Mouse (Mus musculus): ENCODE results near the gene Cdk10. TPM values are rescaled to one million over a fixed set of nuclear protein-coding genes. Genes with fewer than 3 reads are reported as not detected.

Cdk10 gene
- polyA plus RNA-seq, 1 experiment: 1.8 TPM

DNA sequence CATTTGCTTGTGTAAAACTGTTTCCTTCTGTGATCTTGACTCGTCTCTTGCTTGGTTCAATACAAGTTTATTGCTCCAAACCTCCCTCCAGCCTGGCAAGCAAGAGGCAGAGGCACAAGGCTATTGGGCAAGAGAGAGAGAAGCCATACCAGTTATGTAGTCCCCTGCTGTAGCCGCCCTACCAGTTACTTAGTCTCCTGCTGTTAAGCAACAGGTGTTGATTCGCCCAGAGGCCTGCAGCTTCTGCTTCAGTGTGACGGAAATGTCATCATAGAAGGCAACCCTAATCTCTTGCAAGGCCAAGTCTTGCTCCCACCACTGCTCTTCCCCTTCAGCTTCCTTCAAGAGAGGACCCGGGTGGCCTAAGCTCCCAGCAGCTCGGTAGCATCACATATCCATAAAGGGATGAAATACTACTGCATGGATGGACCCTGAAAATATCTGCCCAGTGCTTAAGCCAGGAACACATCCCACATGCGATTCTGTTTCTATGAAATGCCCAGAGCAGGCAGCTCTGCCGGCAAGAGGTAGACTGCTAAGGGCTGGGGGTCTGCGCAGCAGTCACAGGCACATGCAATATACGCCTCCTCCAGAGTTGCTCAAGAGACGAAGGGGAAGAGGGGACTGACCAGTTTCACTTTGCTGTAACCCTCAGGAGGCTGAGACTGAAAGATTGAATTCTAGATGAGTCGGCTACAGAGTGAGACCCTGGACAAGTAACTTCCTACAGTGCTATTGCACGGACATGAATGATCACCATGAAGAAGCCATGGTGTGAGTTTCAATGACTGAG is 55.9 kb downstream of the Cdk10 start:
- peaks cover 79% of the 10 kb centered on the region for H3K36me3 ChIP-seq (ENCODE audit: control insufficient read depth)
- H3K9me3 ChIP-seq (ENCODE audit: control insufficient read depth, low read length): no peaks in the 10 kb centered on the region
- H3K4me1 ChIP-seq (ENCODE audit: control insufficient read depth): peaks cover 4% of the 10 kb centered on the region
- no peaks in the 10 kb centered on the region for H3K27me3 ChIP-seq (ENCODE audit: control insufficient read depth)
- no peak for TF ChIP-seq TAL1 (IDR thresholded peaks at IDR 0.05; ENCODE audit: low read length)
- TF ChIP-seq GATA1 (IDR thresholded peaks at IDR 0.05; ENCODE audit: low read length): no peak
- H3K4me3 ChIP-seq (replicated peaks): no peak overlapping the region

Other genes with a start within 250 kb of the Cdk10 start
- gene Ankrd11, start 182.6 kb upstream of the Cdk10 start, polyA plus RNA-seq (2012): 6.3 and 8.2 TPM in 2 replicates
- 5.5 and 6.3 TPM in 2 replicates for gene Spg7, start 161.9 kb upstream of the Cdk10 start, polyA plus RNA-seq (2012)
- gene Rpl13, start 122.5 kb upstream of the Cdk10 start, polyA plus RNA-seq (2012): 428 and 471 TPM in 2 replicates
- gene Cpne7, start 107.5 kb upstream of the Cdk10 start, polyA plus RNA-seq (2012): 0.07 and 0.08 TPM in 2 replicates
- gene Sult5a1, start 66.5 kb upstream of the Cdk10 start, polyA plus RNA-seq (2012): 0.04 and 0.08 TPM in 2 replicates
- gene Dpep1, start 38.6 kb upstream of the Cdk10 start, polyA plus RNA-seq (2012): not detected in 2 replicates
- gene Chmp1a, start 12.1 kb upstream of the Cdk10 start, polyA plus RNA-seq (2012): 2.7 and 3.1 TPM in 2 replicates
- gene Spata33, start 12.0 kb upstream of the Cdk10 start, polyA plus RNA-seq (2012): 0.17 TPM in 1 of 2 replicates, not detected in the other
- 0.03 and 0.07 TPM in 2 replicates for gene Spata2l, start 11.4 kb downstream of the Cdk10 start, polyA plus RNA-seq (2012)
- 0.78 and 0.85 TPM in 2 replicates for gene Zfp276, start 29.4 kb downstream of the Cdk10 start, polyA plus RNA-seq (2012)
- gene Vps9d1, start 29.5 kb downstream of the Cdk10 start, polyA plus RNA-seq (2012): 2.0 and 2.4 TPM in 2 replicates
- gene Fanca, start 93.7 kb downstream of the Cdk10 start, polyA plus RNA-seq (2012): 9.7 and 10.0 TPM in 2 replicates
- 0.05 and 0.18 TPM in 2 replicates for gene Spire2, start 107.9 kb downstream of the Cdk10 start, polyA plus RNA-seq (2012)
- gene Tcf25, start 148.9 kb downstream of the Cdk10 start, polyA plus RNA-seq (2012): 3.5 and 3.7 TPM in 2 replicates
- gene Mc1r, start 182.3 kb downstream of the Cdk10 start, polyA plus RNA-seq (2012): 0.01 TPM in 1 of 2 replicates, not detected in the other
- gene Tubb3, start 186.6 kb downstream of the Cdk10 start, polyA plus RNA-seq (2012): 0.02 and 0.09 TPM in 2 replicates
- gene Def8, start 198.7 kb downstream of the Cdk10 start, polyA plus RNA-seq (2012): 0.29 and 0.52 TPM in 2 replicates